Mouse (Mus musculus) cerebellum, postnatal 4 days (tissue): ENCODE measurements around the gene Dst.

Experiments used
- DNase-seq, 2 experiments: peaks; one replicate each; pipeline ENCODE4 v3.0.0; 2022; ENCODE audit warnings: low spot score in 2 of 2, mixed read lengths in 1 of 2

Dst gene

DNA sequence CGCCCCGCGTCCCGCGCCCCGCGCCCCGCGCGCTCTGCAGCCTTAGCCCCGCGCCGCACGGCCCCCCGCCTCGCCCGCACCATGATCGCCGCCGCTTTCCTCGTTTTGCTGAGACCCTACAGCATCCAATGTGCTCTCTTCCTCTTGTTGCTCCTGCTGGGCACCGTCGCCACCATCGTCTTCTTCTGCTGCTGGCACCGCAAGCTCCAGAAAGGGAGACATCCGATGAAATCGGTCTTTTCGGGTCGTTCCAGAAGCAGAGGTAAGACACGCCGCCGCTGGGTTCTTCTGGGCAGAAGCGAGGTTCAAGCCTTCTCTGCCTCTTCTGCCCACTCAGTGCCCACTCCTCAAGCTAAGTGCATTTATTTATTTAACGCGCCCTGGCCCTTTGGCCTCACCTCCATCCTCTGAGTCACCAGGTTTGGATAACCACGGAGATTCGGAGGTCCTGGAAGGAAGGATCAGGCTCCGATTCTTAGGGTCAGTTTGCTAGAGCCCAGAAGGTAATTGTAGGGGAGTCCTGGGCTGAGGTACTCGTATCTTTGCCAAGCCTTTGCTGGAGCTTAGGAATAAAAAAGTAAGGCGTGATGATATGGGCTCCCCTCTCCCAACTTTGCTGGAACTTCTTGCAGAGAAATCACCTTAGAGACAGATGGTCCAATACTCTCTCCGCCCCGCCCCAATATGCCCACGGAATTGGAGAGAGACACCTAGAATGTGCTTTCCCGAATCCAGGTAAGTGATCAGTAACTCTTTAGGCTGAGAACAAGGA is at the start of gene Dst:
Gene Dst, plus strand, starts transcription at position 35 of the 772 bp plus-strand sequence.
- DNase-seq: no peak

DNA sequence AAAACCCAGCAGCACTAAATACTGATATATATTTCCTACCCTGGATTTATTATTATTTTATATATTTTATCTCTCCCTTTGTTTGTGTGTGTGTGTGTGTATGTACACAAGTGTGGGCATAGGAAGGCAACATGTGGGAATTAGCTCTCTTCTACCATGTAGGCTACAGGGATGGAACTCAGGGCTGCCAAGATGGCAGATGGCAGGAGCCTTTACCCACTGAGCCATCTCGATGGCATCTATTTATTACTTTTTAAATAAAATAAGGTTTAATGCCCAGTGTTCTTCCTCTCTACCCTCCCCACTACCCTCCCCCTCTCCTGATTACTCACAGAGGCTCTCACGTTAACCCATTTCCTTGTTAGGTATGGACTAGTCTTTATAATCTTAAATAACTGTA is 39.0 kb upstream of the Dst start:
- DNase-seq: no peak

DNA sequence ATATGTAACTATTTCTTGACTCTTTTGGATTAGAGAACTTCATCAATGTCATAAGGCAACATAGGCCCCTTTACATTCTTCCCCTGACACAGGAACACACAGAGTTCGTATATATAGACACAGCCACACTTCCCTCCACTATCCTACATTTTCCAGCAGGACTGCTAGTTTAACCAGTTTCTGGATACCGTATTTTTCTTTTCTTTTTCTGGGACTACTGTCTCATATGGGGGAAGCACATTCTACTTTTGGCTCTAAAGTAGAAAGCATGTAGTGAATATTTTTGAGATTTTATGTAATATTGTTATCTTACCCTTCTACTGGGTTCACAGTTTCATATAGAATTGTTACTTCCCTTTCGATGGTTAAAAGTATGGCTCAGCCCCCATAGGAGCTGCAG is 38.6 kb upstream of the Dst start:
- DNase-seq: no peak

DNA sequence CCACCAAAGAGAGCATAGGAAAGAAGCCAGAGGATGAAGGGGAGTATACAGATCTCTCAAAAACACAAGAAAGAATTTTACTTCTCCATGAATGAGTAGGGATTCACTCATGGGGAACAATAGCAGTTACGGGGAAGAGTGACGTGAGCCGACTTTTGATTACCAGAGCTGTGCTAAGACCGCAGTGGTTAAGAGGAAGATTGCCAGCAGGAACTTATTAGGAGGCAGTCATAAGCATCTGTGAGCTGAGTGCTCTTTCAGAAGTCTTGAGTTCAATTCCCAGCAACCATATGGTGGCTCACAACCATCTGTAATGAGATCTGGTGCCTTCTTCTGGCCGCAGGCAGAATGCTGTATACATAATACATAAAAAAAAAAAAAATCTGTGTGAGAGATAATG is 34.5 kb upstream of the Dst start:
- no peak for DNase-seq

DNA sequence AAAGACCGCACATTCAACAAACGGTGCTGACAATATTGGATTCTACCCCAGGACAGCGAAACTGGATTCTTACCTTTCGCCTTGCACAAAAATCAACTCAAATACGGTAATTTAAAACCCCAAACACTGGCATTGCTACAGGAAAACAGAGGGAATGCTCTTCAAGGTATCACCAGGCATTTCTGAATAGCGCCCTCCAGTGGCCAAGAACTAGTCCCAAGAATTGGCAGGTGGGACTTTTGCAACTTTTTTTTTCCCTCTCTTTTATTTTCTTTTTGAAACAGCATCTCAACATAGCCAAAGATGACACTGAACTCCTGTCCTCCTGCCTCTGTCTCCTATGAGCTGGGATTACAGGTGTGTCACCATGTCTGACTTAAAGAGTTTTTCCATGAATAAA is 32.3 kb upstream of the Dst start:
- no peak for DNase-seq

DNA sequence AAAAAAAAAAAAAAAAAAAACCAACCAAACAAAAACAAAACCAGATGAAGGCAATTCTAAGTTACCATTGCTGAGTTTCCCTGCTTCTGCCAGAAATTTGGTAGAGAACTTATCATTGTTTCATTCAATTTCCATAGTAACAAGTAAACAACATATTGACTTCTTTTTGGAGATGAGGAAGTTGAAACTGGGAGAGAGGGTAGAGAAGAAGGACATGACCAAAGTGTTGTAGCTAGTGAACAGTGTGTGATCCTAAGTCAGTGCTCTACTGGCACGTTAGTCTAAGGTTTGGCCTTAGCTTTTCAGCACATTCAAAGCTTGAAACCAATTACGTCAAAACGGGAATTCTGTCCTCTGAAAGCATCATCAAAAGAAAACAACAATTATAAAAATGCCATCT is 31.6 kb upstream of the Dst start:
- DNase-seq: no peak

DNA sequence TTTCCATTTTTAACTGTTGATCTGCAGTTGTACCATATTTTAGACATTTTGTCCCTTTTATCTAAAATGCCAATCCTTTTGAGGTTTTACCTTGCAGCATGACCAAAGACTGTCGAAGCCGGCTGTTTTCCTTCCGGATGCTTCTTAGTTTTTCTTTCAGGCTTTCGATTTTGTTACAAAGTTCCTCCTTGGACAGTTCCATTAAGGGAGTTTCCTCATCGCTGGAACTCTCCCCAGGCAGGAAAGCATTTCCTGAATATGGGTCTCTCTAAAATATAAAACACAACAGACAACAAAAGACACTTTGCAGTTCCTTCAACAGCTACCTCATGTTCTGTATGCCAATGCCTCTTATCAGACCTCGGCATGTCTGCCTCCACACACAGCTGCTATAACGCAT is 29.9 kb upstream of the Dst start:
- DNase-seq: no peak

DNA sequence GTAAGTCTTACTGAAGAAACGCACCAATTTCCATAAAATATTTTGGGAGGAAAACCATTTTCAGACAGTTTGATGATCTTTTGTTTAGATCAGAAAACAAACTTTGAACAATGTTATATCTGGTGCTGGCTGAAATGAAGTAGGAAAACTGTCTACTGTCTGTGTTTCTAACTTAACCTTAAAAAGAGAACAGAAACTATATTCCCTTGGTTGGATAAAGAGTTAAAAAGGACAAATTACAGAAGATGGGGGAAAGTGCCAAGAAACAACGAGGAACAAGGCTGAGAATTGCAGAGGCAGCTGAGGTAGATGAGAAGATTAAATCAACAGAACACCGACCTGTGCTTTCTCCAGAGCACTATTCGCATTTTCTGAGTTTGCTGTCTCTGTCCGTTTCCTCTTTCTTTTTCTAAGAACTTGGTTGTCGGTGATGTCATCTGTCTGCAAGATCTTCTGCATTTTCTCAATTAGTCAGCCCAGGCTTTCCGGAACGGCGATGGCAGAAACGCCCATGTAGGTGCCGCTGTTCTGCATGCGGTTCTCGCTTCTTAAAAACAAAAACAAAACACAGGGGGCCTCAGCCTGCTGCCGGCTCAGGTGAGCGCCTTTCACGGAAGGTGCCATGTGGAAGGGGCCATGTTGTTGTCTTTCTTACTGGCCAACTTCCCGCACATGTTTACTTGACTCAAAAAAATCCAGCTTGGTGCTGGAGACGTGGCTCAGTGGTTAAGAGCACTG is 24.8 kb upstream of the Dst start:
- no peak for DNase-seq

DNA sequence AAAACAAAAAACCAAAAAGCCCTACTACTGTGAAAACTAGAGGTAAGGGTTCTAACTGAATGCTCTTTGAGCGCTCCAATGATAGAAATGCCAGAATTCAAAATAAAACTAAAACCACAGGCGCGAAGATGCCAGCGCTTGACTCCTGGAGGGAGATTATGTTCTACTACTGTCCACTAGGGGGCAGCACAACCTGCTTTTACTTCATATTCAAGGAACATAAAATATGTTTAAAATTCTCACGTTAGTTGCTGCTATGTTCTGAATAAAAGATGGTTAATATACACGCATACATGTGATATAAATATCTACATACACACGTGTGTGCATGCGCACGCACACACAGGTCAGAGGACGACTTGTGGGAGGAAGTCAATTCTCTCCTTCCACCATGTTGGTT is 15.2 kb upstream of the Dst start:
- peak in 1 of 2 experiments; percentile 26 for DNase-seq

DNA sequence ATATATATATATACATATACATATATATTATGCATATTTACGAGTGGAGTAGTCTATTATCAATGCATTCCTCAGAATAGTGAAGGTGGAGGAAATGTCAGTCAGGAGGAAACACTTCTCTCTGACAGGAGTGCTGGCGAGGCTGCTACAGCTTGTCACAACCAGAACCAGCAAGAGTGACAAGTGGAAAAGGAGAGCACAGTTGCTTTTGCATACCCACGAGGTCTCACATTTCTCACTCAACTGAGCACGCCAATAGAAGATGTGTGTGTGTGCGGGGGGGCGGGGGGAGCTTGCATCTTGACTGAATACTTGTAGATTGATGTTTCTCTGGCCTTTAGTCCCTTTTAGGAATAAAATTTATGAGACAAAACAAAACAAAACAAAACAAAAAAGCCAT is 11.9 kb upstream of the Dst start:
- DNase-seq: no peak

DNA sequence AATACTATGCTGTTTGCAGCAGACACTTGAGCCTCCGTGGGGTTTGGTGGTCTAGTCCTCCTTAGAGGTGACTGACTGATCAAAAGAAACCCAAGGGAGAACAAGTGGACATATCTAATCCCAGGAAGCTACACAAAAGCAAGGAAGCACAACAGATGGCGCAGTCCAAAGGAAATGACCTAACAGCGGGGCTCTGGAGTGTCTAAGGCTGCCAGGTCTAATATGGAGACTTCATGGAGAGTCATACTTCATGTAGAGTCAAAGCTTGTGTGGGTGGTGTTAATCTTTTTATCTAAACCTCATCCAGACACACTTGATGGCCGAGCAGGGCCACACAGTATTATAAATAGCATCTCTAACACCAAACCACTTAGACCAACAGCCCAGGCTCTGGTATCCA is 11.4 kb upstream of the Dst start:
- no peak for DNase-seq

DNA sequence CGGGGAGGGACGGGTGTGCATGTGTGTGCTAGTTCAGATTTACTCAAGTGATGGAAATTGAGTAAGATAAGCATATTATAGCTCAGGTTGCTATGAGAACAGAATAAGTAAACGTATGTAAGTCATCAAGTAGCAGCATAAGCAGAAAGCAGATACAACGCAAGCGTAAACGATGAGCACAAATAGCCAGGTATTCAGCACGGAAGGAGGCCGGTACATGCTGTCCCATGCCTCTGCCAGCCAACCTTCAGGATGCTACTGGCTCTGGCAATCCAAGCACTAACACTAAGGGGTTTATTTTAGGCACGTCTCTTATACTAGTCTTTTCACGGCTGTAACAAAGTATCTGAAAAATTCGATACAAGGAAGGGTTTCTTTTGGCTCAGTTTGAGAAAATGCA is 10.6 kb upstream of the Dst start:
- DNase-seq: no peak

DNA sequence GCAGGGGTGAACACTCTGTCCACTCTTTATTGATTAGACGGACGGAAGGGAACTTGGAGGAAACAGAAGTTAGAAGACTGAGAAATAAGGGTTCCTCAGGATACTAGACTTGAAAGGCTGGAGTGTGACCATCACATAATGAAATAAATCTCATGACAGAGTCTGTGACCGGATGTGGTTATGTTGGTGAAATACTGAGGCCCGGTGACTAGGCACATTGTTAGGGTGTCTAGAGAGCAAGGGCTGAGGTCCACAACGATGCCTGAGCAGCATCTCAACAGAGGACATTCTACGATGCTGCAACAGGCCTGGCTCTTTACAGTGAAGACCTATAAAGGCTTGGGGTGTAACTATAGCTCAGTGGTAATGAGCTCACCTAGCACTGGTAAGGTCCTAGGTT is 9.7 kb upstream of the Dst start:
- no peak for DNase-seq

DNA sequence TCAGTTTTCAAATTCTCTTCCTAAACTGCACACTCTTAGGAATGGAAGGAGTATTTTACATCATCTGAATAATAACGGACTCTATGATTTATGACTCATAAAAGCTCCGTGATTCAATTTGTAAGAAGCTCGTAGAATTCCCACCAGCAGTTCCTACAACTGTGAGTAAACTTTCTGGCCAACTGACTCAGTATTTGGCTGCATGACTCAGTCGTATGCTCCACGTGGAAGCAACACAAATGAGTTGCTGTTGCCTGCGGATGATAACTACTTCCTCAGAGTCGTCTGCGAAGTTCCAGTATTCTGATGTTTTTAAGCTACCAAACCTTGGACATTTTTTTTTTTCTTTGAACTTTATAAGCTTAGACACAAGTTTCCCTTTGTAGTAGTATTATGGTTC is 7.8 kb upstream of the Dst start:
- DNase-seq: no peak

DNA sequence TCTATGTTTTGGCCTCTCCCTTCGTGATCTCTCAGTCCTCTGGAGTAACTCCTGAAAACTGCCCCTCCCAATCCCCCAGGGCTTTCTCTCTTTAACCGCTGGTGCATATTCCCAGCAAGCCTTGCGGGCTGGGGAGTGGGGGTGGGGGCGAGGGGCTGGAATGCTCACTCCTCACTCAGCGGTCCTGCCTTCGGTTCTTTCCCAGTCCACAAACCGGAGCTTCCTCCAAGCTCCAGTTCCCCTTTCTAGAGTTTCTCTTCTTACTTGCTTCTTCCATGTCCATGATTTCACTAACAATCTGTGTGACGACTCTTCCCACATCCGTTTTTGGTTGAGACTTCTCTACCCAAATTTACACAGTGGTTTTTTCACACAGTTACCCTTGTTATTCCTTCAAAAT is 4.4 kb upstream of the Dst start:
- DNase-seq: no peak

DNA sequence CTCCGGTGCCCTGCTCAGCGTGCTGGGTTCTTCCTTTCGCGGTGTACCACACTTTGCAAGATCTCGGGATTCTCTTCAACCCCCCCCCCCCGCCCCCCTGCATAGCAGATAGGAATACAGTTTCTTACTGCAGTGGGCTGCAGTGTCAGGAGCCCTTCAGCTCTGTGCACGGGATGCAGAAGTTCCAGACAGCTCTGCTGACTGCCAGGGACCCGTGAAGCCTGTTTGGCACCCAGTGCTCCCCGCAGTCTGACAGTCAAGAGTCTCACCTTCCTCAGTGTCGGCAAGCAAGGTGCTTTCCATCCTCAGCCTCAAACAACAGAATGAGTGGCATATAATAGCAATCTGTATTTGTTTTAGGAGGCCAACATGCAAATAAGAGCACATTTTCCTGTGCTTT is 1.8 kb upstream of the Dst start:
- DNase-seq: no peak

DNA sequence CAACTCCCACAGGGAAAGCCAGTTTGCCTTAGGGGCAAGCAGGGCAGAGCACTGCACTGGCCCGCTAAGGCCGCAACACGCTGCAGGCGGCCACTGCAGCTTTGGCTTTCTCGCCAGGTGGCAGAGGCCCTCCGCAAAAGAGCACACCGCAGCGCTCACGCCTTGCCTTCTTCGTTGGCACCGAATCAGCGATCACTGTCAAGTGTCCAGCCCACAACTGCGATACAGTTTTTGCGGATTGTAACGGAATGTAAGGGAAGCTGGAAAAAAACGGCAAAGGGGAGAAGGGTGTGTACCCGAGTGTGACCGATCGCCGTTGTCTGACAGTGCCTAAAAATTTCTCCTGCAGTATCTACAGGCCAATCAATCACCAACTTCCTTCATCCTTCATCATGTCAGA is 1.1 kb upstream of the Dst start:
- DNase-seq: peak in 1 of 2 experiments; percentile 23

DNA sequence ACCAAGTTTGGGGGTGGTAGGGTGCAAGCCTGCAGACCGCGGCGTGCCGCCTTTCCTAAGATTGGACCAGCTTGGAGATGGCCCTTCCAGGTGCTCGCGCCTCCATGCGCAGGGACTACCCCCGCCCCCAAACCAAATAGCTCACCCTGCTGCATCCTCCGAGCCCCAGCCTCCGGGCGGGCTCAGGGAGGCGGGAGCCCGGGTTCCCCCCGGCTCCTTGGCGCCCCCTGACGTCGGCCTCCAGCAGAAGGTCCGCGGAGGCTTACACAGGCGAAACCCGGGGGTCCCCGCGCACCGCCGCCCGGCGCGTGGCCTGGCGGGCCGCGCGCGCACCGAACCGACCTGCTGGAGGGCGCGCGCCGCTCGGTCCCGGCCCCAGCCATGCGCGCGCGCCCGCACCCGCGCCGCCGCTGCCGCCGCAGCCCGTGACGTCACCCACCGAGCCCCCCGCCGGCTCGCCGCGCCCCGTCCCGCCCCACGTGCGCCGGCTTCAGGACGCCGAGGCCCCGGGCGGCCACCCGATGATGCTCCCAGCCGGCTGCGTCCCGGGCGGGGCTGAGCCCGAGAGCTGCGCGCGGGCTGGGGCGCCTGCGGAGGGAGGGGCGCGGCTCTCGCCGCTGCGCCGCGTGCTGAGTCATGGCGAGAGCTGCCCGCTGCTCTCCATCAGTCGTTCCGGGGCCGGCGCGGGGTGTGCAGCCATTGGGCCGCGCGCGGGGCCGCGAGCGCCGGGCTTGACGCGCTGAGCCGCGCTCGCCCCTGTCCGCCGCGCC is 419 bp upstream of the Dst start, which contains the start of gene Bend6:
Gene Bend6, minus strand, starts transcription at position 396 of the 770 bp plus-strand sequence.
- peak; percentile 64 to 73 for DNase-seq

DNA sequence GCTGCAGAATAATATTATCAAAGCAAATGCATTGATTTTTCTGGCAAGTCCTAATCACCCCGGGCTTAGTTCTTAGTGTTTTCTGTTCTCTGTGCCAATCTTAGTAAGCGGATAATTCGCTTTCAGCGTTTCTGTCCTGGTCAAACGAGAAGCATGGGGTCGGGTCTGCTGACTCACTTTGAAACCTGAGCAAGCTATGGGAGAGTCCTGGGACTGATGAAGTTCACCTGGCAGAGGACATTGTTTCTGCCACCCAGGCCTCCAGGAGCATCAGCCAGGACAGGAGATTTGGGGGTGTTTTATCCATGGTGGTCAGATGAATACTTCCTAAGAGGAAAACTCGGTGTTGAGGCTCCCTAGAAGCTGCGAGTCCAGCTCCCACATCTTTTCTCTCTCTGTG is 3.6 kb downstream of the Dst start:
- no peak for DNase-seq

DNA sequence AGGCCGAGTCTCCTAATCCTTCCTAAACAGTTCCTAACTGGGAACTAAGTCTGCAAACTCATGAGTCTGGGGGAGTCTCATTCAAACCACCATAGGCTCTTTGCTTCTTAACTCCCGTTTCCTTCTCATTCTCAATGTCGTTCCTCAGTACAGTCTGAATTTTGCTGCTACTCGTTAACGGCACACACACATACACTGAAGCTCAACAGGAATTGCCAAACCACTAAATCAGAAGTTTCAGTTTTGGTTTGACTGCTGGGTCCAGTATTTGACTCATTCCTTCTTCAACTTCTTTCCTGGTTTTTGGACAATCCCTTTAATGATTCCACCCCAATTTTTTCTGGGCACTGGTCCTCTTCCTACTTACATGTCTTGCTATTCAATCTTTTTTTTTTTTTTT is 8.5 kb downstream of the Dst start:
- no peak for DNase-seq

DNA sequence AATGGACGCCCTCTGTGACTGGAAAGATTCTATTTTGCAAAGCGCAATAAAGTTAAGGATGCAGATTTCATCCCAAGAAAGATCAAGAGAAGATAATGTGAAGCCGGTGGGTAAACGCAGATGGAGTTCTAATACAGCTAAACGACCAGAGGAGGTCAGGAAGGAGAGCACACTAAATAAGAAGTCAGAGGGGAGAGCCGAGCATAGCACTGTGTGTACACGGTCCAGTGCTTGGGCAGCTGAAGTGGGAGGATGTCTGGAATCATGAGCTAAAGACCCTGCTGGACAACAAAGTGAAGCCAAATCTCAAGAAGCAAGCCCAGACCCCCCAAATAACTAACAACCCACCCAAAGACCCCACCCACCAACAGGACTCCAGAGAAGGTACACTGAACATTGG is 14.9 kb downstream of the Dst start:
- no peak for DNase-seq

DNA sequence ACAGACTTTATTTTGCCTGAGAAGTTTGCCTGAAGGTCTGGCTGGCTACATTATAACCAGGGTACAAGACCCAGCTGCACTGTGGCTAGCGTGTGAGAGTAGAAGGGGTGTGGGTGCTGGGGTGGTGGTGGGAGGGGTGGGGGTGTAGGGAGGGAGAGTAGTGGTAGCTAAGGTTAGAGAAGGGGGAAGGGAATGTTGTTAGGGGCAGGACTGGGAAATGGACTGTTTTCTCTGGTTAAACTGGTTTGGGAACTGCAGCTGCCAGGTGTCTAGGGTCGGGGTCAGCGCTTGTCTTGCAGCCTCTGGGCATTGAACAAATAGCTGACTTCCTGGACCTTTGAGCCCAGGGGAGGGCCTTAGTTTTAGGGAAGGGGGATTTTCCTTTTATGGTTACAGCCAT is 17.3 kb downstream of the Dst start:
- DNase-seq: no peak

DNA sequence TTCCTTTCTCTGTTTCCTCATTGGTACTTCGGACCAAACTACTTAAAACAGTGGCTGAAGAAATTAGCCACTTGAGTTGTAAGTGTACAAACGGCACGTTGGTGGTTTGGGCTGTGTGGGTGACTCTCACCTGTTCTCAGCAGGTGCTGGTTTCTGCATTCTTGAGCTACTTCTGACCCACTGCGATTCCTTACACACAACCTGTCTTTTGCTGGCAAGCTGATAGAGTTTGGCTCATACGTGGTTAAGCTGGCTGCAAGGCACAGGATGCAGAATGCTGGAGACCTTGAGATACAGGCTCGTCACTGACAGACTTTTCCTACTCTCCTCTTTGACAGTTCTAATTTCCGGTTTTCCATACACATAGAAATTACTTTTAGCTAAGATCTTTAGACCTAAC is 19.4 kb downstream of the Dst start:
- no peak for DNase-seq
